Mouse (Mus musculus): ENCODE results near the gene Anxa3. TPM values are rescaled to one million over a fixed set of nuclear protein-coding genes. Genes with fewer than 3 reads are reported as not detected.

The Anxa3 gene
- polyA plus RNA-seq, 1 experiment from 2014 or later, result 66.4 TPM

DNA sequence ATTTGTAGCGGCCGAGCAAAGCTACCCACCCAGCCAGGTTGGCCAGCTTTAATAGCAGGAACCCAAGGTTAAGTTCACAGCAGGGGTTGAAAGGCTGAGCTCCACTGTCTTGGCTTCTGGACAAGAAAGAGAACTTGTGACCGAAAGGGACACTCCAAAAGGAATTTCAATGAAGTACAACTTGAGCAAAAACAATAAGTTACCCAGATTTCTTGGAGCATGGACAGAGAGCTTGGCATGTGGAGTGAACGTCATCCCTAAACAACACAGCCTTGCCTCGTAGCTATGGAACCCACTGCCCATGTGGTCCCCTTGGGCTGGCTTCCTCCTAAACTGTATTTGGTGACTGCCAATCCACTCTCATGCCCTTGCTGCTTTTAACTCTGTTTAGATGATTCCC is 97.2 kb downstream of the Anxa3 start:
- WGBS, result 82% methylated on average over 5 of the region's 5 CpGs
- no peaks in the 10 kb centered on the region for H3K4me1 ChIP-seq
- no peak for ATAC-seq (ENCODE audit: insufficient read depth, low FRiP score, low read depth)

More for the DNA sequence above, 97.2 kb downstream of the Anxa3 start:
- no peaks in the 10 kb centered on the region for H3K9me3 ChIP-seq
- no peak overlapping the region for H3K27ac ChIP-seq
- H3K9ac ChIP-seq, result no peak overlapping the region
- H3K27me3 ChIP-seq (replicated peaks), result no peaks in the 10 kb centered on the region
- no peak overlapping the region for H3K4me3 ChIP-seq (replicated peaks)
- no peak overlapping the region for H3K4me2 ChIP-seq
- H3K36me3 ChIP-seq, result no peaks in the 10 kb centered on the region

Other genes starting within 250 kb of the Anxa3 start
- gene Bmp2k, start 204.3 kb downstream of the Anxa3 start, polyA plus RNA-seq (2015; fragmentation: Nextera tagmentation; extraction: Ambion mirVana), result 13.8 and 15.0 TPM in 2 replicates

Data from stomach, embryonic 15.5 days (tissue).